Mouse (Mus musculus): ENCODE data around the gene Traf3ip2. TPM values are rescaled to one million over a fixed set of nuclear protein-coding genes. Genes with fewer than 3 reads are reported as not detected.

Gene Traf3ip2
- polyA plus RNA-seq, 1 experiment from 2014 or later, result 25.8 TPM

DNA sequence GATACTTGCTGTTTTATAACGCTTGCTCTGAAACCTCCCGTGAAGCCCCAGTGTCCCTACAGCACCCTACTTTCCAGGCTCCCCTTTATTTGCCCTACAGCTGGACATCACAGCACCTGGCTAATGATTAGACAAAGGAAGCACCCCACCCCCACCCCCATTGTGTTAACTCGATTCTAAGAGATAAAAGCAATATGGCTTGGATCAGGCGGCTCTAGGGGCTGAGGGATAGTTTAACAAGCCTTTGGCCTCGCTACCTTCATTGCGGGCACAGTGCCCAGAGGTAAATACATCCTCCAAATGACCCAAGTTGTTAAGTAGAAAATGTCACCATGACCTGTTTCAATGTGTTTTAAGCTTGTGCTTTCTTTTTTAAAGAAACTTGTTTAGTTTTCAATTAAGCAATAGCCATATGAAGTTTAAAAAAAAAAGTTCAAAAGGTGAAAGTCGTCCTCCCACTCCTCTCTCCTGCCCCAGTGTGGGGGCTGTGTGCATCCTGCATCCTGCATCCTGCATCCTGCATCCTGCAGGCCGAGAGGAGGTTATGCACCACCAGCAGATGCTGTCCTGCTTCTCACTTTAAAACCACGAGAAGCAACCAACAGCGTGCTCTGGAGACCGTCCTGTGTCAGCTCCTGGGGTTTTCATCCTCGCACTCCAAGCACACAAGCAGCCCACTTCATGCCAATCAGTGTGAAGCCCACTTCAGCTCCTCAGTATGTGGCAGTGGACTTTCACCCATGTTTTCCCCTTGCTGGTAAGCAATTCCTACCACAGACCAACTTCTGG is 12.3 kb downstream of the Traf3ip2 start:
- Histone ChIP-seq H3K27me3 (replicated peaks) (no peaks in the 10 kb centered on the region), H3K27ac (peak overlapping the region; percentile 56; the same call in 1 of the 2 replicates), H3K4me1 (replicated peaks) (peaks cover 36% of the 10 kb centered on the region), H3K9me3 (no peaks in the 10 kb centered on the region), H3K4me3 (replicated peaks) (no peak overlapping the region), H3K36me3 (peaks cover 12% of the 10 kb centered on the region), H3K4me2 (replicated peaks) (peak overlapping the region; percentile 21; the same call in 1 of the 2 replicates), H3K9ac (no peak overlapping the region)
- 34% methylated on average over 12 of the region's 12 CpGs for WGBS
- ATAC-seq, result peak; percentile 49

GRCm38 (mm10) chr10:39625626-39626260 is 13.0 kb downstream of the Traf3ip2 start:
- Histone ChIP-seq H3K9me3 (no peaks in the 10 kb centered on the region), H3K9ac (no peak overlapping the region), H3K27me3 (replicated peaks) (no peaks in the 10 kb centered on the region), H3K4me1 (replicated peaks) (peaks cover 38% of the 10 kb centered on the region), H3K27ac (0 out of 2 replicates have a peak overlapping the region, but pooled peaks have one; percentile 56), H3K4me3 (replicated peaks) (no peak overlapping the region), H3K36me3 (peaks cover 10% of the 10 kb centered on the region), H3K4me2 (replicated peaks) (no peak overlapping the region)
- ATAC-seq, result no peak
- 61% methylated on average over 11 of the region's 11 CpGs for WGBS

- Histone ChIP-seq H3K27ac (no peak overlapping the region), H3K4me3 (replicated peaks) (no peak overlapping the region), H3K9me3 (no peaks in the 10 kb centered on the region), H3K36me3 (peaks cover 10% of the 10 kb centered on the region), H3K9ac (no peak overlapping the region), H3K4me1 (replicated peaks) (peaks cover 44% of the 10 kb centered on the region), H3K4me2 (replicated peaks) (no peak overlapping the region), H3K27me3 (replicated peaks) (no peaks in the 10 kb centered on the region)
- ATAC-seq, result no peak
- 90% methylated on average over 12 of the region's 12 CpGs for WGBS
Observed at GRCm38 (mm10) chr10:39626376-39626775, 13.6 kb downstream of the Traf3ip2 start.

- H3K4me1 ChIP-seq (replicated peaks), result peaks cover 43% of the 10 kb centered on the region
- peak overlapping the region; percentile 67 for H3K27ac ChIP-seq
- H3K9me3 ChIP-seq, result no peaks in the 10 kb centered on the region
- WGBS, result 47% methylated on average over 10 of the region's 10 CpGs
- no peaks in the 10 kb centered on the region for H3K27me3 ChIP-seq (replicated peaks)
- H3K9ac ChIP-seq, result no peak overlapping the region
- peaks cover 10% of the 10 kb centered on the region for H3K36me3 ChIP-seq
- H3K4me2 ChIP-seq (replicated peaks), result no peak overlapping the region
- H3K4me3 ChIP-seq (replicated peaks), result no peak overlapping the region
- no peak for ATAC-seq
Observed at GRCm38 (mm10) chr10:39628799-39629517, 16.2 kb downstream of the Traf3ip2 start.

GRCm38 (mm10) chr10:39629746-39630552 is 17.2 kb downstream of the Traf3ip2 start:
- Histone ChIP-seq H3K27me3 (replicated peaks) (no peaks in the 10 kb centered on the region), H3K9me3 (no peaks in the 10 kb centered on the region), H3K9ac (no peak overlapping the region), H3K4me1 (replicated peaks) (peaks cover 35% of the 10 kb centered on the region), H3K4me2 (replicated peaks) (peak overlapping the region; percentile 25; the same call in 1 of the 2 replicates), H3K4me3 (replicated peaks) (no peak overlapping the region), H3K27ac (peak overlapping the region; percentile 78), H3K36me3 (peaks cover 13% of the 10 kb centered on the region)
- ATAC-seq, result peak; percentile 73
- WGBS, result 36% methylated on average over 18 of the region's 18 CpGs

DNA sequence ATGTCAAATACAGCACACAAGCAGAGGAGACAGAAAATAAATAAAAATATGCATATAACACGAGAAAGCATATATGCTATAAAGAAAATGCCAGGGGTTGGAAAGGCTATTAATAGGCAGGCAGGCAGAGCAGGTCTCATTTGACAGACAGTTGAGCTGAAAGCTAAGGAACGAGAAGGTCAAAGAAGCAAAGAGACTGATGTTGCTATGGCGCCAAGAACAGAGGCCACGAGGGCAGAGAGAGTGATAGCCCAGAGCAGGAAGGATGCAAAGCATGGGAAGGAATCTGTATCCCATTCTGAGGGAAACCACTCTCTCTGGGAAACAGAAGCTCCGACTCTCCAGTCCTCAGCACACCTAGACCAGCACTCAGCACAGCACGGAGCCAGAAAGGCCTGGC is 18.1 kb downstream of the Traf3ip2 start:
- Histone ChIP-seq H3K4me2 (replicated peaks) (no peak overlapping the region), H3K27me3 (replicated peaks) (no peaks in the 10 kb centered on the region), H3K36me3 (peaks cover 15% of the 10 kb centered on the region), H3K27ac (peak overlapping the region; percentile 78), H3K4me3 (replicated peaks) (no peak overlapping the region), H3K9me3 (no peaks in the 10 kb centered on the region), H3K9ac (no peak overlapping the region), H3K4me1 (replicated peaks) (peaks cover 26% of the 10 kb centered on the region)
- 49% methylated on average over 6 of the region's 6 CpGs for WGBS
- no peak for ATAC-seq

DNA sequence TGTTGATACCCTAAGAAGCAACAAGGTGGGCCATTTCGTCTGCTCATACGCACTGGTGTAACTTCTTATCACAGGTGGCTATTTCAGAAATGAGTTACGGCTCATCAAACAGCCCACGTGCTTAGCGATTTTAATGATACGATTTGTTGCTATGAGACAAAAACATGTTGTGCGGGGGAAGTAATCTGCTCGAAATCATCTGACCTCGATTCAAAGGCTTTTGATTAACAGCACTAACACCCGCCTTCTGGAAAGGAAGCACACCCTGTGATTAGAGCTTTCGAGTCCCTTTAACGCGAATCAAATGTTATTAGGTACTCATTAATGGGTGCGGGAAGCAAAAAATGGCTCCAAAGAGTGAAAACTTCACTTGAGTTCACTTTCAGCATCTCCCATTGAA is 18.9 kb downstream of the Traf3ip2 start:
- Histone ChIP-seq H3K27ac (no peak overlapping the region), H3K4me2 (replicated peaks) (no peak overlapping the region), H3K9ac (no peak overlapping the region), H3K27me3 (replicated peaks) (no peaks in the 10 kb centered on the region), H3K4me3 (replicated peaks) (no peak overlapping the region), H3K9me3 (no peaks in the 10 kb centered on the region), H3K4me1 (replicated peaks) (peaks cover 19% of the 10 kb centered on the region), H3K36me3 (peaks cover 9% of the 10 kb centered on the region)
- ATAC-seq, result no peak
- 61% methylated on average over 14 of the region's 14 CpGs for WGBS

- Histone ChIP-seq H3K9ac (no peak overlapping the region), H3K27ac (no peak overlapping the region), H3K36me3 (peaks cover 13% of the 10 kb centered on the region), H3K4me1 (replicated peaks) (peaks cover 19% of the 10 kb centered on the region), H3K4me2 (replicated peaks) (no peak overlapping the region), H3K9me3 (no peaks in the 10 kb centered on the region), H3K27me3 (replicated peaks) (no peaks in the 10 kb centered on the region), H3K4me3 (replicated peaks) (no peak overlapping the region)
- no peak for ATAC-seq
- 79% methylated on average over 6 of the region's 6 CpGs for WGBS
Observed at GRCm38 (mm10) chr10:39633379-39633778, 20.6 kb downstream of the Traf3ip2 start.

DNA sequence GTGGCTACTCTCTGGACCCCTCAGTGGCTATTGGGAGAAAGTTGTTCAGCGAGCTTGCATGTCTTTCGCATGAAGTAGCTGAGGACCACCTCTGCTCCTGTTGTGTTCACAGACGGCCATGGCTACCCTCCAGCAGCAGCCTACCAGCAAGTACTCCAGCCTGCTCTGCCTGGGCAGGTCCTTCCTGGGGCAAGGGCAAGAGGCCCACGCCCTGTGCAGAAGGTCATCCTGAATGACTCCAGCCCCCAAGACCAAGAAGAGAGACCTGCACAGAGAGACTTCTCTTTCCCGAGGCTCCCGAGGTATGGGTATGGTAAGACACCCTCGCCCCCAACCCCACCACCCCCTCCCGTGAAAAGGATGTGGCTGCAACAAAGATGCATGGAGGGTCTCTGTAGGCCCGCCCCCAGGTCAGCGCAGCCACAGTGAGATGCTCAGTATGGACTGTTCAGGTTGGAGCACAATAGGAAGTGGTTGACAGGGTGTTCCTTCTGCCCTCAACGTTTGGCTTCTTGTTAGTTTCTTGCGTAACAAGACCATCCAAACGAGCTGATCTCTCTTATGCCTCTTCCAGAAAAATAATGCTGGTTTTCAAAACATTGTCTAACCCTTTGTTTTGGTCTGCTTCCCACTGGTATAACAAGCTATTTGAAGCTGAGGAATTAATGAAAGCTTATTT is 21.8 kb downstream of the Traf3ip2 start:
- Histone ChIP-seq H3K9ac (no peak overlapping the region), H3K4me3 (replicated peaks) (no peak overlapping the region), H3K36me3 (peaks cover 17% of the 10 kb centered on the region), H3K4me1 (replicated peaks) (peaks cover 10% of the 10 kb centered on the region), H3K27me3 (replicated peaks) (no peaks in the 10 kb centered on the region), H3K9me3 (no peaks in the 10 kb centered on the region), H3K27ac (no peak overlapping the region), H3K4me2 (replicated peaks) (no peak overlapping the region)
- ATAC-seq, result no peak
- 89% methylated on average over 13 of the region's 13 CpGs for WGBS

- Histone ChIP-seq H3K36me3 (peaks cover 20% of the 10 kb centered on the region), H3K27ac (no peak overlapping the region), H3K4me3 (replicated peaks) (no peak overlapping the region), H3K9me3 (no peaks in the 10 kb centered on the region), H3K4me1 (replicated peaks) (peaks cover 6% of the 10 kb centered on the region), H3K4me2 (replicated peaks) (no peak overlapping the region), H3K9ac (no peak overlapping the region), H3K27me3 (replicated peaks) (no peaks in the 10 kb centered on the region)
- WGBS, result 56% methylated on average over 3 of the region's 3 CpGs
- ATAC-seq, result no peak
Observed at GRCm38 (mm10) chr10:39638862-39639261, 26.1 kb downstream of the Traf3ip2 start.

- WGBS, result 80% methylated on average over 5 of the region's 5 CpGs
- Histone ChIP-seq H3K4me1 (replicated peaks) (peaks cover 6% of the 10 kb centered on the region), H3K4me3 (replicated peaks) (no peak overlapping the region), H3K36me3 (peaks cover 18% of the 10 kb centered on the region), H3K9ac (no peak overlapping the region), H3K4me2 (replicated peaks) (no peak overlapping the region), H3K9me3 (no peaks in the 10 kb centered on the region), H3K27ac (no peak overlapping the region), H3K27me3 (replicated peaks) (no peaks in the 10 kb centered on the region)
- no peak for ATAC-seq
Observed at GRCm38 (mm10) chr10:39639783-39640182, 27.0 kb downstream of the Traf3ip2 start.
